Mouse (Mus musculus): Measurements from ENCODE around the gene Trmt44.

DNA sequence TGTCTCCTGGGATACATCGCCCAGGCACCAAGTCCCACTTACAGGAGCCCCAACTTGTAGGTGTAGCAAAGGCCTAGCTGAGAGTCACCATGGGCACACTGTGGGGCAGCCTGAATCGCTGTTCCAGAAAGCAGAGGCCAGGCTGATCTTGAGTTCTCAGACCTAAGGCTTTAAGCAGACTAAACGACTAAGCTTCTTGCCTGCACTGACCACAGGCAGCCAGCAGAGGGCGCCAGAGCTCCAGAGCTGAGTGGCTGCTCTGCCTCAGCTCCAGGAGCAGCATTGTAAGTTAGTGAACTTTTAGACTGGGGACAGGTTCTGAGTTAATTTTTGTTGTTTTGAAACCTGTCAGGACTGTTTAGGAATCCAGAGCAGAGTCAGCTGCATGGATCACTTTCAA is 20.8 kb upstream of the Trmt44 start:
- TF ChIP-seq GATA1 (IDR thresholded peaks at IDR 0.05; ENCODE audit: borderline replicate concordance, low read length) (no peak), FLI1 (IDR thresholded peaks at IDR 0.05; ENCODE audit: low read length) (no peak)

Data from megakaryocyte, embryonic 14.5 days (primary cell).